In genomic region chr2:3629741-3630140, GRCm38 (mm10) we compare ENCODE assay signal across 10 mouse cellular contexts. TPM values are rescaled to one million over a fixed set of nuclear protein-coding genes. Genes with fewer than 3 reads are reported as not detected.
DNase-seq lines count a peak whose midpoint lies in the region; ATAC-seq and TF ChIP-seq lines count a peak whose summit lies in the region.
"Had no signal": no experiment of that assay in that cellular context is flagged by ENCODE, and none has a peak within 500 bp of the region (broad histone marks: within the 10 kb centered on the region; RNA-seq: fewer than 3 reads in every experiment).

No protein-coding gene starts in this region.

- H3K9ac ChIP-seq in midbrain, postnatal 0 days (replicated peaks; ENCODE audit: low read length, poor library complexity, severe bottlenecking): no peak overlapping the region
- H3K9ac ChIP-seq in midbrain, embryonic 15.5 days: no peak overlapping the region
- H3K9ac ChIP-seq: embryonic facial prominence, embryonic 13.5 days; limb, embryonic 15.5 days had no signal

- peaks cover 2% of the 10 kb centered on the region; the same call in 1 of the 2 replicates for H3K9me3 ChIP-seq in heart, embryonic 10.5 days
- H3K9me3 ChIP-seq in midbrain, postnatal 0 days (ENCODE audit: low read length): no peaks in the 10 kb centered on the region
- H3K9me3 ChIP-seq in midbrain, embryonic 15.5 days: no peaks in the 10 kb centered on the region
- H3K9me3 ChIP-seq: embryonic facial prominence, embryonic 13.5 days; limb, embryonic 15.5 days had no signal

- ATAC-seq in midbrain, postnatal 0 days (ENCODE audit: low FRiP score): no peak
- no peak for ATAC-seq in midbrain, embryonic 15.5 days (replicated peaks)

- no peaks in the 10 kb centered on the region for H3K27me3 ChIP-seq in heart, embryonic 10.5 days (ENCODE audit: insufficient read depth, poor library complexity, severe bottlenecking)
- H3K27me3 ChIP-seq in midbrain, postnatal 0 days (ENCODE audit: insufficient read depth, low read length): no peaks in the 10 kb centered on the region
- H3K27me3 ChIP-seq in midbrain, embryonic 15.5 days (replicated peaks): no peaks in the 10 kb centered on the region
- H3K27me3 ChIP-seq: embryonic facial prominence, embryonic 13.5 days; limb, embryonic 15.5 days had no signal

- WGBS in heart, embryonic 10.5 days: 86% methylated on average over 5 of the region's 5 CpGs
- 78% methylated on average over 5 of the region's 5 CpGs for WGBS in midbrain, postnatal 0 days
- 86% methylated on average over 5 of the region's 5 CpGs for WGBS in midbrain, embryonic 15.5 days

- H3K36me3 ChIP-seq in heart, embryonic 10.5 days: no peaks in the 10 kb centered on the region
- H3K36me3 ChIP-seq in midbrain, postnatal 0 days (ENCODE audit: insufficient read depth, low read length): no peaks in the 10 kb centered on the region
- H3K36me3 ChIP-seq in midbrain, embryonic 15.5 days (replicated peaks): no peaks in the 10 kb centered on the region
- H3K36me3 ChIP-seq: embryonic facial prominence, embryonic 13.5 days; limb, embryonic 15.5 days had no signal

- no peaks in the 10 kb centered on the region for H3K4me1 ChIP-seq in heart, embryonic 10.5 days
- no peaks in the 10 kb centered on the region for H3K4me1 ChIP-seq in midbrain, postnatal 0 days (ENCODE audit: insufficient read depth, low read length)
- no peaks in the 10 kb centered on the region for H3K4me1 ChIP-seq in midbrain, embryonic 15.5 days
- H3K4me1 ChIP-seq: embryonic facial prominence, embryonic 13.5 days; limb, embryonic 15.5 days had no signal

- no peak overlapping the region for H3K4me2 ChIP-seq in midbrain, postnatal 0 days (ENCODE audit: low read depth, low read length, poor library complexity, severe bottlenecking)
- no peak overlapping the region for H3K4me2 ChIP-seq in midbrain, embryonic 15.5 days
- H3K4me2 ChIP-seq: embryonic facial prominence, embryonic 13.5 days; limb, embryonic 15.5 days had no signal

- peak; percentile 16; the same call in 1 of the 2 replicates for TF ChIP-seq CTCF in midbrain, postnatal 0 days (IDR thresholded peaks at IDR 0.05)

- intact Hi-C loops in gastrocnemius, postnatal 36 days (cut with DNase I): loop anchor here (5.0 kb wide), 1 partner anchor 138 kb away; no protein-coding TSS in a partner anchor

- peak; percentile 11 for DNase-seq in heart, postnatal 4 days
- DNase-seq in heart, embryonic 10.5 days (ENCODE audit: low spot score): no peak
- no peak for DNase-seq in midbrain, postnatal 0 days (ENCODE audit: low spot score)
- peak; percentile 13 for DNase-seq in c-Kit-positive CD71-positive TER-119-positive erythroid progenitor cells, embryonic 14.5 days (ENCODE audit: low spot score)
- peak; percentile 22 to 47 for DNase-seq in thymus, postnatal 10 days (ENCODE audit: low spot score in 2 of 2)
- DNase-seq in urinary bladder, adult 18-20 months (ENCODE audit: low spot score in 2 of 2): no peak
- no peak for DNase-seq in gastrocnemius, postnatal 36 days

- no peak overlapping the region for H3K4me3 ChIP-seq in heart, embryonic 10.5 days
- no peak overlapping the region for H3K4me3 ChIP-seq in midbrain, postnatal 0 days (ENCODE audit: low read depth, low read length)
- no peak overlapping the region for H3K4me3 ChIP-seq in midbrain, embryonic 15.5 days
- H3K4me3 ChIP-seq: embryonic facial prominence, embryonic 13.5 days; limb, embryonic 15.5 days had no signal

- H3K27ac ChIP-seq in heart, embryonic 10.5 days: no peak overlapping the region
- no peak overlapping the region for H3K27ac ChIP-seq in midbrain, postnatal 0 days (ENCODE audit: low read depth, low read length)
- H3K27ac ChIP-seq in midbrain, embryonic 15.5 days: no peak overlapping the region
- H3K27ac ChIP-seq: embryonic facial prominence, embryonic 13.5 days; limb, embryonic 15.5 days had no signal

RNA-seq across cellular contexts. Expression of gene Fam107b, which starts 59.5 kb away (rescaled TPM):
- total RNA-seq in heart, postnatal 4 days (2021): 10 to 100 TPM; 24.3 to 32.0 TPM
- polyA plus RNA-seq in heart, embryonic 10.5 days (2016; fragmentation: Nextera tagmentation; extraction: Ambion mirVana): 34.7 and 37.8 TPM in 2 replicates
- 26.8 and 50.6 TPM in 2 replicates for total RNA-seq in midbrain, postnatal 0 days (2014; rRNA removed)
- polyA plus RNA-seq in midbrain, postnatal 0 days (2015; fragmentation: Nextera tagmentation; extraction: Ambion mirVana): 15.6 and 16.0 TPM in 2 replicates
- polyA plus RNA-seq in midbrain, embryonic 15.5 days (2015; fragmentation: Nextera tagmentation; extraction: Ambion mirVana): 30.3 and 32.4 TPM in 2 replicates
- total RNA-seq in gastrocnemius, postnatal 36 days (2021): 1 to 10 TPM; 1.8 to 2.2 TPM

Comparison
In these comparisons a context has a peak if more than half of its experiments do, and no peak if none do; other contexts are left out.
1. DNase-seq: peak in heart, postnatal 4 days (single experiment), c-Kit-positive CD71-positive TER-119-positive erythroid progenitor cells, embryonic 14.5 days (single experiment) and thymus, postnatal 10 days (2 of 2); none in heart, embryonic 10.5 days (single experiment), midbrain, postnatal 0 days (single experiment), urinary bladder, adult 18-20 months (0 of 2) and gastrocnemius, postnatal 36 days (0 of 2).